Mouse (Mus musculus): ENCODE results near the gene Ikzf1. TPM values are rescaled to one million over a fixed set of nuclear protein-coding genes. Genes with fewer than 3 reads are reported as not detected.

Ikzf1 gene
- polyA plus RNA-seq, 1 experiment from 2014 or later: 28.3 TPM

GRCm38 (mm10) chr11:11726807-11727276 lies 42.0 kb downstream of the Ikzf1 start:
- Histone ChIP-seq H3K27ac (peak overlapping the region; percentile 100), H3K4me1 (replicated peaks) (peaks cover 85% of the 10 kb centered on the region), H3K4me3 (replicated peaks) (no peak overlapping the region), H3K36me3 (peaks cover 59% of the 10 kb centered on the region), H3K27me3 (no peaks in the 10 kb centered on the region), H3K9me3 (replicated peaks) (no peaks in the 10 kb centered on the region), H3K9ac (peak overlapping the region; percentile 58), H3K4me2 (0 out of 2 replicates have a peak overlapping the region, but pooled peaks have one; percentile 9)
- DNase-seq (no peak), ATAC-seq (ENCODE audit: low read depth) (no peak)
- WGBS (ENCODE audit: insufficient replicate concordance): 38% methylated on average over 4 of the region's 4 CpGs

GRCm38 (mm10) chr11:11727936-11728556 lies 43.2 kb downstream of the Ikzf1 start:
- Histone ChIP-seq H3K36me3 (peaks cover 48% of the 10 kb centered on the region), H3K27ac (peak overlapping the region; percentile 100), H3K27me3 (no peaks in the 10 kb centered on the region), H3K9me3 (replicated peaks) (no peaks in the 10 kb centered on the region), H3K9ac (peak overlapping the region; percentile 78), H3K4me3 (replicated peaks) (no peak overlapping the region), H3K4me2 (peak overlapping the region; percentile 59), H3K4me1 (replicated peaks) (peaks cover 94% of the 10 kb centered on the region)
- 51% methylated on average over 10 of the region's 10 CpGs for WGBS (ENCODE audit: insufficient replicate concordance)
- ATAC-seq (ENCODE audit: low read depth): peak; percentile 45
- peak; percentile 61 for DNase-seq

GRCm38 (mm10) chr11:11729216-11729615 lies 44.4 kb downstream of the Ikzf1 start:
- WGBS (ENCODE audit: insufficient replicate concordance): 19% methylated on average over 6 of the region's 6 CpGs
- Histone ChIP-seq H3K9me3 (replicated peaks) (no peaks in the 10 kb centered on the region), H3K4me2 (peak overlapping the region; percentile 59), H3K9ac (peak overlapping the region; percentile 78), H3K27ac (peak overlapping the region; percentile 100), H3K4me3 (replicated peaks) (peak overlapping the region; percentile 16; the same call in 1 of the 2 replicates), H3K36me3 (peaks cover 38% of the 10 kb centered on the region), H3K4me1 (replicated peaks) (peaks cover 98% of the 10 kb centered on the region), H3K27me3 (no peaks in the 10 kb centered on the region)
- ATAC-seq (ENCODE audit: low read depth): peak; percentile 91
- peak; percentile 88 for DNase-seq

GRCm38 (mm10) chr11:11730062-11730461 lies 45.3 kb downstream of the Ikzf1 start:
- no peak for ATAC-seq (ENCODE audit: low read depth)
- 24% methylated on average over 1 of the region's 1 CpGs for WGBS (ENCODE audit: insufficient replicate concordance)
- H3K27me3 ChIP-seq: no peaks in the 10 kb centered on the region
- H3K4me2 ChIP-seq: peak overlapping the region; percentile 38
- H3K27ac ChIP-seq: peak overlapping the region; percentile 92
- H3K9ac ChIP-seq: peak overlapping the region; percentile 64
- peaks cover 33% of the 10 kb centered on the region for H3K36me3 ChIP-seq
- peaks cover 98% of the 10 kb centered on the region for H3K4me1 ChIP-seq (replicated peaks)
- no peaks in the 10 kb centered on the region for H3K9me3 ChIP-seq (replicated peaks)
- H3K4me3 ChIP-seq (replicated peaks): no peak overlapping the region
- no peak for DNase-seq

- Histone ChIP-seq H3K9me3 (replicated peaks) (no peaks in the 10 kb centered on the region), H3K27me3 (no peaks in the 10 kb centered on the region), H3K4me1 (replicated peaks) (peaks cover 98% of the 10 kb centered on the region), H3K4me3 (replicated peaks) (no peak overlapping the region), H3K27ac (peak overlapping the region; percentile 92), H3K36me3 (peaks cover 31% of the 10 kb centered on the region), H3K9ac (peak overlapping the region; percentile 54), H3K4me2 (no peak overlapping the region)
- WGBS (ENCODE audit: insufficient replicate concordance): 37% methylated on average over 1 of the region's 1 CpGs
- ATAC-seq (ENCODE audit: low read depth): no peak
- DNase-seq: no peak
These were observed 46.9 kb downstream of the Ikzf1 start for GRCm38 (mm10) chr11:11731727-11732126.

GRCm38 (mm10) chr11:11732972-11733770 lies 48.4 kb downstream of the Ikzf1 start:
- ATAC-seq (ENCODE audit: low read depth) (peak; percentile 80), DNase-seq (peak; percentile 81)
- Histone ChIP-seq H3K9ac (peak overlapping the region; percentile 61), H3K4me1 (replicated peaks) (peaks cover 91% of the 10 kb centered on the region), H3K27me3 (no peaks in the 10 kb centered on the region), H3K4me3 (replicated peaks) (peak overlapping the region; percentile 12; the same call in 1 of the 2 replicates), H3K36me3 (peaks cover 30% of the 10 kb centered on the region), H3K4me2 (peak overlapping the region; percentile 58), H3K9me3 (replicated peaks) (no peaks in the 10 kb centered on the region), H3K27ac (peak overlapping the region; percentile 92)
- 38% methylated on average over 8 of the region's 8 CpGs for WGBS (ENCODE audit: insufficient replicate concordance)

GRCm38 (mm10) chr11:11735155-11735554 lies 50.4 kb downstream of the Ikzf1 start:
- H3K36me3 ChIP-seq: peaks cover 42% of the 10 kb centered on the region
- H3K4me2 ChIP-seq: 0 out of 2 replicates have a peak overlapping the region, but pooled peaks have one; percentile 7
- peak; percentile 66 for ATAC-seq (ENCODE audit: low read depth)
- no peak overlapping the region for H3K4me3 ChIP-seq (replicated peaks)
- peak; percentile 64 for DNase-seq
- H3K9me3 ChIP-seq (replicated peaks): no peaks in the 10 kb centered on the region
- H3K4me1 ChIP-seq (replicated peaks): peaks cover 88% of the 10 kb centered on the region
- peak overlapping the region; percentile 92 for H3K27ac ChIP-seq
- peak overlapping the region; percentile 61 for H3K9ac ChIP-seq
- 16% methylated on average over 6 of the region's 6 CpGs for WGBS (ENCODE audit: insufficient replicate concordance)
- no peaks in the 10 kb centered on the region for H3K27me3 ChIP-seq

- peaks cover 37% of the 10 kb centered on the region for H3K36me3 ChIP-seq
- no peaks in the 10 kb centered on the region for H3K9me3 ChIP-seq (replicated peaks)
- H3K4me2 ChIP-seq: no peak overlapping the region
- WGBS (ENCODE audit: insufficient replicate concordance): 67% methylated on average over 4 of the region's 4 CpGs
- no peaks in the 10 kb centered on the region for H3K27me3 ChIP-seq
- peak overlapping the region; percentile 92 for H3K27ac ChIP-seq
- no peak overlapping the region for H3K9ac ChIP-seq
- peaks cover 86% of the 10 kb centered on the region for H3K4me1 ChIP-seq (replicated peaks)
- no peak for DNase-seq
- ATAC-seq (ENCODE audit: low read depth): no peak
- H3K4me3 ChIP-seq (replicated peaks): no peak overlapping the region
These were observed 52.1 kb downstream of the Ikzf1 start for GRCm38 (mm10) chr11:11736948-11737347.

- Histone ChIP-seq H3K36me3 (peaks cover 37% of the 10 kb centered on the region), H3K9ac (no peak overlapping the region), H3K27ac (peak overlapping the region; percentile 24), H3K4me3 (replicated peaks) (no peak overlapping the region), H3K27me3 (no peaks in the 10 kb centered on the region), H3K4me1 (replicated peaks) (peaks cover 86% of the 10 kb centered on the region), H3K9me3 (replicated peaks) (no peaks in the 10 kb centered on the region), H3K4me2 (no peak overlapping the region)
- no peak for ATAC-seq (ENCODE audit: low read depth)
- WGBS (ENCODE audit: insufficient replicate concordance): 65% methylated on average over 2 of the region's 2 CpGs
- no peak for DNase-seq
These were observed 52.8 kb downstream of the Ikzf1 start for GRCm38 (mm10) chr11:11737562-11737961.

GRCm38 (mm10) chr11:11739054-11739453 lies 54.3 kb downstream of the Ikzf1 start:
- Histone ChIP-seq H3K27me3 (no peaks in the 10 kb centered on the region), H3K9ac (no peak overlapping the region), H3K4me2 (no peak overlapping the region), H3K36me3 (peaks cover 44% of the 10 kb centered on the region), H3K9me3 (replicated peaks) (no peaks in the 10 kb centered on the region), H3K4me1 (replicated peaks) (peaks cover 74% of the 10 kb centered on the region), H3K27ac (peak overlapping the region; percentile 60), H3K4me3 (replicated peaks) (no peak overlapping the region)
- ATAC-seq (ENCODE audit: low read depth): no peak
- no peak for DNase-seq
- WGBS (ENCODE audit: insufficient replicate concordance): 82% methylated on average over 3 of the region's 3 CpGs

- Histone ChIP-seq H3K4me1 (replicated peaks) (peaks cover 59% of the 10 kb centered on the region), H3K9ac (no peak overlapping the region), H3K27me3 (no peaks in the 10 kb centered on the region), H3K9me3 (replicated peaks) (no peaks in the 10 kb centered on the region), H3K27ac (peak overlapping the region; percentile 67), H3K4me2 (no peak overlapping the region), H3K4me3 (replicated peaks) (no peak overlapping the region), H3K36me3 (peaks cover 53% of the 10 kb centered on the region)
- 76% methylated on average over 5 of the region's 5 CpGs for WGBS (ENCODE audit: insufficient replicate concordance)
- no peak for DNase-seq
- ATAC-seq (ENCODE audit: low read depth): no peak
These were observed 55.8 kb downstream of the Ikzf1 start for GRCm38 (mm10) chr11:11740603-11741002.

All from liver, embryonic 13.5 days (tissue).